Mouse (Mus musculus) cerebellum, adult 2 months (tissue): ENCODE data around the gene Lypd4.
"Not testable (repeated sequence)": the region's sequence is repeated elsewhere in the genome, so short reads cannot be mapped to it uniquely, and the experiment has no call there.

Experiments used
- CTCF ChIP-seq: fragments of 200-500 bp; IDR thresholded peaks from 2 replicates; pipeline ENCODE4 v1.5.1; 2011; ENCODE audit warnings: low read depth, mild to moderate bottlenecking, control low read depth, low read length, moderate library complexity, borderline replicate concordance; ENCODE audit not compliant: insufficient read depth
- POLR2A ChIP-seq: fragments of 200-500 bp; IDR thresholded peaks from 2 replicates; pipeline ENCODE4 v1.6.1; 2011; ENCODE audit warnings: low read length, control low read depth, borderline replicate concordance; ENCODE audit not compliant: insufficient read depth

DNA sequence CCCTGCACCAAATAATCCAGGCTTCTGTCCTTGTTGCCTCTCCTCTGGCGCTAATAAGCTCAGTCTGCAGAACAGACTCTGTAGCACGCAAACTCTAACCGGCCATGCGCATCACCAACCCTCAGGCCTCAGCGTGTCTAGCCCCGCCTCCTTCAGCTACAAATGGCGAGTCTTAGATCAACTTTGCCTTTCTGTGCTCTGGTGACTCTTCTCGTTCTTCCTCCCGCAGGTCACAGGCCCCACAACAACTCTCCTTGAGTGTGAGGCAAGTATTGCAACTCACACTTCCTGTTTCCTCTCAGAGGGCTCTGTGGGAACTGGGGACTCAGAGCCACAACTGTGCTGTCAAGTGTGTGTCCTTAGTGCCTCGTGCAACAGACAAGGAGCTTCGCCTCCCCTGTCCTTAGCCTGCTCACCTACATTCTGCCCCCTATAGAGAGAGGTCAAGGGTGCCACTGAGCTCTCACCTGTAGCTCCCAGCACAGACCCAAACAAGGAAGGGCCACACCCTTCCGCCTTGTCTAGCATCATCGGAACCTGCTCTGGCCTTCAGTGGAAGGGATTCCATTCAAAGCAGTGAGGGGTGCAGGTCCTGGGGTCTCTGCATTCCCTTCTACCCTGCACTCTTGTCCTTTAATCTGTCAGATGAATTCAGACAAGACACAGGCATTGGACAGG is 30.9 kb downstream of the Lypd4 start:
- not testable (repeated sequence) for TF ChIP-seq CTCF, POLR2A
